Mouse (Mus musculus) testis, adult 2 months (tissue): ENCODE measurements around the gene 9230104L09Rik. TPM values are rescaled to one million over a fixed set of nuclear protein-coding genes. Genes with fewer than 3 reads are reported as not detected.

Experiments used
- H3K27ac ChIP-seq: fragments of 200-500 bp; 2 replicates; pipeline ENCODE4 v1.5.1; 2012; ENCODE audit warnings: low read depth, low read length; ENCODE audit not compliant: control insufficient read depth, insufficient read depth
- H3K27me3 ChIP-seq: fragments of 200-500 bp; 2 replicates; pipeline ENCODE4 v1.6.1; 2012; ENCODE audit warnings: mild to moderate bottlenecking, low read length, moderate library complexity; ENCODE audit not compliant: control insufficient read depth, insufficient read depth
- H3K36me3 ChIP-seq: fragments of 200-500 bp; 2 replicates; pipeline ENCODE4 v1.6.1; 2012; ENCODE audit warnings: mild to moderate bottlenecking, low read length; ENCODE audit not compliant: control insufficient read depth, insufficient read depth
- H3K4me1 ChIP-seq: fragments of 200-500 bp; 2 replicates; pipeline ENCODE4 v1.6.1; 2012; ENCODE audit warnings: low read length; ENCODE audit not compliant: control insufficient read depth, insufficient read depth
- H3K4me3 ChIP-seq: fragments of 200-500 bp; 2 replicates; pipeline ENCODE4 v1.5.1; 2012; ENCODE audit warnings: low read depth, mild to moderate bottlenecking, low read length, moderate library complexity, mixed read lengths; ENCODE audit not compliant: control insufficient read depth
- CTCF ChIP-seq: fragments of 200-500 bp; IDR thresholded peaks from 2 replicates; pipeline ENCODE4 v1.5.1; 2012; ENCODE audit warnings: low read depth, mild to moderate bottlenecking, inconsistent platforms, low read length, moderate library complexity; ENCODE audit not compliant: control insufficient read depth, insufficient read depth, insufficient replicate concordance
- POLR2A ChIP-seq: fragments of 200-500 bp; IDR thresholded peaks from 2 replicates; pipeline ENCODE4 v1.6.1; 2012; ENCODE audit warnings: low read depth, mild to moderate bottlenecking, inconsistent platforms, low read length, moderate library complexity; ENCODE audit not compliant: control insufficient read depth
- polyA plus RNA-seq: library from polyadenylated mRNA; depleted of rRNA; stranded (reverse); fragments of >200 nt; gene quantifications from 2 replicates; pipeline ENCODE4 v1.2.3, GENCODE M21; 2012; rRNA removed

9230104L09Rik gene
- polyA plus RNA-seq, 1 experiment, result 25.8 TPM

GRCm38 (mm10) chr2:148819909-148820308, 44.9 kb downstream of the 9230104L09Rik start, which contains the start of gene Cst13:
Cst13 (plus strand) TSS chr2:148820081.
- H3K36me3 ChIP-seq, result no peaks in the 10 kb centered on the region
- no peaks in the 10 kb centered on the region for H3K4me1 ChIP-seq
- H3K4me3 ChIP-seq, result peak within 1 kb of the TSS; percentile 86
- no peak within 1 kb of the TSS for H3K27ac ChIP-seq
- TF ChIP-seq CTCF (no peak), POLR2A (peak; percentile 63; the same call in 1 of the 2 replicates)
- H3K27me3 ChIP-seq, result no peaks in the 10 kb centered on the region

DNA sequence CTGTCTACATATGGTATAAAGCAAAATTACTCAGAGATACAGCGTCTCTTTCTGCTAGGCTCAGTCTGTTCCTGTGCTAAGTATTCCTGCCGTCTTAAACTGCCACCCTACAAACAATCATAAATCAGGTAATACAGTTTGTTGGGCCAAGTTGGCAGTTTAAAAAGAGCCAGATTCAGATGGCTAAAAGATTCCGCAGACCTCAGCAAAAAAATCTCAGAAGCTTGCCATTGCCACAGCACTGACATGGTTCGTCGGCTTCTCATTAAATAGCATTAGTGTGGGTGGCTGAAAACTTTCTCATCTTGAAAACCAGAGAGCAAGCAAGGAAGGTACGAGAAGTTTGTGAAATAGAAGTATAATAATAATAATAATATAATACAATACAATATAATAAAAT, 58.1 kb downstream of the 9230104L09Rik start:
- Histone ChIP-seq H3K4me3 (no peak overlapping the region), H3K27me3 (no peaks in the 10 kb centered on the region), H3K27ac (no peak overlapping the region), H3K4me1 (no peaks in the 10 kb centered on the region), H3K36me3 (no peaks in the 10 kb centered on the region)
- no peak for TF ChIP-seq POLR2A
- no peak for TF ChIP-seq CTCF

GRCm38 (mm10) chr2:148801491-148801921, 63.3 kb downstream of the 9230104L09Rik start:
- Histone ChIP-seq H3K27me3 (no peaks in the 10 kb centered on the region; the same call in 1 of the 2 replicates), H3K4me3 (peak overlapping the region; percentile 54), H3K27ac (peak overlapping the region; percentile 32; the same call in 1 of the 2 replicates), H3K4me1 (no peaks in the 10 kb centered on the region), H3K36me3 (no peaks in the 10 kb centered on the region)
- TF ChIP-seq CTCF (no peak), POLR2A (no peak)

- H3K27me3 ChIP-seq, result no peaks in the 10 kb centered on the region; the same call in 1 of the 2 replicates
- H3K27ac ChIP-seq, result peak within 1 kb of the TSS; percentile 81
- peak within 1 kb of the TSS; percentile 84 for H3K4me3 ChIP-seq
- H3K4me1 ChIP-seq, result no peaks in the 10 kb centered on the region
- H3K36me3 ChIP-seq, result no peaks in the 10 kb centered on the region
- TF ChIP-seq POLR2A (peak; percentile 43; the same call in 1 of the 2 replicates), CTCF (no peak)
Observed at GRCm38 (mm10) chr2:148798485-148798884, 66.4 kb downstream of the 9230104L09Rik start, which contains the start of gene Cst8. Cst8 (plus strand) TSS chr2:148798785.

Other genes with a start within 250 kb of the 9230104L09Rik start
- 151 and 160 TPM in 2 replicates for gene Nxt1, start 192.4 kb downstream of the 9230104L09Rik start, polyA plus RNA-seq
- gene Gzf1, start 184.0 kb downstream of the 9230104L09Rik start, polyA plus RNA-seq, result 7.4 and 8.9 TPM in 2 replicates
- gene Napb, start 132.6 kb downstream of the 9230104L09Rik start, polyA plus RNA-seq, result 0.84 and 1.2 TPM in 2 replicates
- gene Cstl1, start 114.7 kb downstream of the 9230104L09Rik start, polyA plus RNA-seq, result 128 and 160 TPM in 2 replicates
- gene Cst11, start 93.5 kb downstream of the 9230104L09Rik start, polyA plus RNA-seq, result not detected in 2 replicates
- gene 8030411F24Rik, start 83.0 kb downstream of the 9230104L09Rik start, polyA plus RNA-seq, result 15.4 and 23.7 TPM in 2 replicates
- 116 and 198 TPM in 2 replicates for gene Cst12, start 75.7 kb downstream of the 9230104L09Rik start, polyA plus RNA-seq
- gene Cst8, start 66.3 kb downstream of the 9230104L09Rik start, polyA plus RNA-seq, result 227 and 310 TPM in 2 replicates
- gene Cst13, start 45.0 kb downstream of the 9230104L09Rik start, polyA plus RNA-seq, result 83.9 and 104 TPM in 2 replicates
- gene Cst9, start 29.9 kb downstream of the 9230104L09Rik start, polyA plus RNA-seq, result 176 and 342 TPM in 2 replicates
- gene Cst3, start 10.7 kb upstream of the 9230104L09Rik start, polyA plus RNA-seq, result 442 and 443 TPM in 2 replicates
- not detected in 2 replicates for gene Gm1330, start 138.2 kb upstream of the 9230104L09Rik start, polyA plus RNA-seq
- 2.3 and 3.1 TPM in 2 replicates for gene Gm10750, start 152.2 kb upstream of the 9230104L09Rik start, polyA plus RNA-seq